Mouse (Mus musculus) urinary bladder, postnatal 4 days (tissue): ENCODE measurements at regions not wholly inside any gene's neighbourhood (a gene's known extent, or its start where the extent isn't known, plus 50 kb on each side); places are given as distances from the start of the nearest gene placed in this dataset.

Source experiments
- DNase-seq, 2 experiments: peaks; one replicate each; pipeline ENCODE4 v3.0.0; 2021 to 2022; ENCODE audit warnings: low spot score in 2 of 2

DNA sequence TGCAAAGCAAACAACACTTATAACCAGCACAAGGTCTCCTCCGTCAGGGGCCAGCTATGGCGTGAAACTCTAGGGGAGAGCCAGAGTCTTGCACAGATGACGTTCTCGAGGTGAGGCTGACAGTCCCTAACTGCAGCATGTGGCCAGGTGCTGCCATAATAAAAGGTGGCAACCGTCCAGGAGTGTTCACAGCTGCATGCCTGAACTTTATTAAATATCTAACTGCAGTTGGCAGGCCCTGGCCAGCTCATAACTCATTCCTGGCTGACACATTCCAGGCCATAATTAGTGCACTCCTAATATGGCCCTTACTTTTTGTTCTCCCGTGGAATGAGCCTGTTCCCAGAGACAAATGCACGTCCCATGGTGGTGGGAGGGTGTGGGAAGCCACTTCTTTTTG lies 169.6 kb downstream of the Gas1 start:
- DNase-seq = peak in 1 of 2 experiments; percentile 30

DNA sequence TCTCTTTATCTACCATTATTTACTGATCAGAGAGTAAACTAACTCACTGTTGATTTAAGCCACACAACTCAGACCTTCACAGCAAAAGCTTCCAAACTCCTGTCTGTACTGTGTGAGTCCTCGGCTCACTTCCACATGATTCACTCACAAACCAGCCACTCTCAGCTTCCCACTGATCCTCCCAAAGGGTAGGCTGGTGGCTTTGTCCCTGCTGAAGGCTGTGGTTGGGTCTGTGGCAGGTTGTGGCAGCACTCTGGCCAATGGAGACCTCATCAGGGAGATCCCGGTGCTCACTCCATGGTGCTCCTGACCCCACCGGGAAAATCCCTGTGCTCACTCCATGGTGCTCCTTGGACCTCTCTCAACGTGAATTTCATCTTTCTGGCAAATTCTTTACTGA lies 170.1 kb downstream of the Gas1 start:
- DNase-seq = no peak

DNA sequence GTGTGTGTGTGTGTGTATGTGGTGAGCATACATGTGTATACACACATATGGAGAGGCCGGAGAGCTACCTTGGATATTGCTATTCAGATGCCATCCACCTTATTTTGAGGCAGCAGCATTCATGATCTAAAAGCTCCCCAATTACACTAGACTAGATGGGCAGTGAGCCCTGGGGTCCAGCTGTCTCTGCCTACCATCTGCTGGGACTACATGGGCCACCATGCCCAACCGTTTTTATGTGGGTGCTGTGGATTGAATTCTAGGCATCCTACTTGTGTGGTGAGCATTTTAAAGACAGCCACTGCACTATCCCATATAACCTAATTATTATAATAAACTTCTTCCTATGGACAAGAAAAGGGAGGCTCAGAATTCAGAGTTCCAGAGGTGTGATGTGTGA lies 172.6 kb downstream of the Gas1 start:
- DNase-seq = no peak

DNA sequence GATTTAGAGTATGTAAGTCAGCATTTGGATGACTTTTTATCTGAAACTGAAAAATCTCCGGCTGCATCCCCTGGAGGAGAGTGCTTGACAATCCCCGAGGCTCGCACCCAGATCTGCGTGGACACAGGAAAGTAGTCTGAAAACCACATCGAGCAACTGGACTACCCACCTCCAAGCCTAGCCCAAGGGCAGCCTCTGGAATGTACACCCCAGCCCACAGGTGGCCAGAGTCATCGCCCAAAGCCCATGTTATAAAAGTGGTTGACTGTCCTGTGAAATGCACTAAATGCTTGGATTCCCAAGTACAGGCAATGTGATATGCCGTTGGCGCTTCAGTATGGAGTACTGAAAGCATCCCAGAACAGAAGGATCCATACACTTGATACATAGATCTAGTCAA lies 175.1 kb downstream of the Gas1 start:
- DNase-seq = no peak

DNA sequence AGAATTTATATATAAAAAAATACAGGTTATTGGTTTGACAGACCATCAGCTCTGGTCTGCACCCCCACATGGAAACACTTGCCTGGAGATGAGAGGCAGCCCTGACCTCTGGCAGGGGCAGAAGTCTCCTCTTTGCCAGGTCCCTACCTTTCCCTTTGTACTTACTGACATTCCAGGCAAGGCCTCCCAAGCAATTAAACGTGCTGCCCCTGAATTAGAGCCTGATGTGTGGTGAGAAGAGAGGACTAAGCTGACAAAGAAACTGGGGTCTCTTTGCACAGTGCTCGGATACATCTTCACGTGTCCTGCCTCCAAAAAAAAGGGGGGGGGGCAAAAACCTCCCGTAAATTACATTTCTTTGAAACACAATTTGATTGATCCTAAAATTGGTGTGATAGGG lies 175.5 kb downstream of the Gas1 start:
- no peak for DNase-seq

DNA sequence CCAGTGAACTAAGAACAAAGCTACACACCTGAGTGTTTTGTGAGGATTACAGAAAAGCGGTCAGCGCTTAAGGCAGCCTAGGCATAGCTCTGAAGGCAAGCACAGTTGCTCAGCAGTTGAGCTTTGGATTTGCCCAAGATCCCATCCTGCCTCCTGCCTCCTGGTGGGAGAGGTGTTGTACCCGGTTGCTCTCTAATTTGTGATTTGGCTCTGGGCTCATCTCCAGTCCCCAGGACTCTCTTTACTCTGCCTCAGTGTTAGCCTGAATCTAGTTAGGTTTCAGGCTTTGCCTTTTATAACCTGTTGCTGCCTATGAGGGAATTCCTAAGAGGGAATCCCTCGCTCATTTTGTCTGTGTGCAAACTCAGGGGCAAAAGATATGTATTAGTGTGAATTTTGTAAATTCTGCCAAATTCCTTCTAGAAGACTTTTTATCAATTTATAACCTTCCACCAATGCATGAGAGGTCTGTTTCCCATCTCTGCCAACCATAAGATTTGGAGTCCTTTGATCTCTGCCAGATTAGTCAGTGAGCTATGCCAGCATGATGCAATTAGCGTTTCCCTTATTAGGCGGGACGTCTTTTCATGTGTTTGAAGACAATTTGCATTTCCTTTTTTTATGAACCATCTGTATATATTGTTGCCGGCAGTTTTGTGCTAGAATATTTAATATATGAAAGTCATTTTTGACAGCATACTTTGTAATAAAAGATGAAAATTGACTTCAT lies 176.4 kb downstream of the Gas1 start:
- no peak for DNase-seq

DNA sequence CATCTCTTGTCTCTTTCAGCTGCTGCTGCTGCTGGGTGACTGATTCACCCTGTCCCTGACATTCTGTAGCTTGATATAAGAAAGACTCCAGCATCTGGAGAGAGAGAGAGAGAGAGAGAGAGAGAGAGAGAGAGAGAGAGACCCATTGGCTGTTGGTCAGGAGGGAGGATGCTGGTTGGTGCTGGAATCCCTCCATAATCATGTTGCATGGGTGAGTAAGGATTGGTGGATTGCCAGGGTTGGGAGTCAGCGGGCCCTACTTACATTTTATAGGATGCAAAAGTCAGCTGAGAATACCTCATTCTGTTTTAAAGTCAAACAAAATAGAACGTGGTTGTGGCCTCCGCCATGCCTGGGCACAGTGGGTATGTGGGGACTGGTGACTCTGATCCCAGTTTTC lies 174.5 kb upstream of the Tut7 start:
- DNase-seq = no peak

DNA sequence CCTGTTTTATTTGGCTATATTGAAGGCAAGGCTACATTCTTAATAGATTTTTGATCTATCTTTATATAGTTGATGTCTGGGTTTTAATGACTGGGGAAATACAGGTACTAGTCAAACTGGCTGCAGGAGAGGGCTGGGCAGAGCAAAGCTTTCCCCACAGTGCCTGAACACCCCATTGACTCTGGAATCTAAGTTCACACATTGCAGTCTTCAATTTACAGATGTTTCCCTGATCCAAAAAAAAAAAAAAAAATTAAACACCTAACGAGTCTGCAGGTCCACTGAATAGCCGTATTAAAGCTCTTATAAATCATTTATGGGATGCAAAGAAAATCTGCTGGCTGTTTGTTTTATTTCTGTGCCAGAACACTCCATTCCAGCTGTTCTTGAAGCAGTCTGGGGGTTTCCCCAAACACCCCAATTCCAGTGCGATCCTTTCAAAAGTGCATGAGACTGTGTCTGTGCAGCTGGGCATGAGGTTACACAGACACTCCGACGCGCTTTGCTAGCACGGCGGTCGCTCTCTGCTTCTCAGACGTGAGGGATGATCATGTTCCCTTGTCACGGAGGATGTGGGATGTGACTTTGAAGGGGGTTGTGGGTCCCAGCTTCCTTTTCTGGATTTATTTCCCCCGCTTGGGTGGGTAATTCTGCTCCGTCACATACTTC lies 173.3 kb upstream of the Tut7 start:
- DNase-seq = no peak

DNA sequence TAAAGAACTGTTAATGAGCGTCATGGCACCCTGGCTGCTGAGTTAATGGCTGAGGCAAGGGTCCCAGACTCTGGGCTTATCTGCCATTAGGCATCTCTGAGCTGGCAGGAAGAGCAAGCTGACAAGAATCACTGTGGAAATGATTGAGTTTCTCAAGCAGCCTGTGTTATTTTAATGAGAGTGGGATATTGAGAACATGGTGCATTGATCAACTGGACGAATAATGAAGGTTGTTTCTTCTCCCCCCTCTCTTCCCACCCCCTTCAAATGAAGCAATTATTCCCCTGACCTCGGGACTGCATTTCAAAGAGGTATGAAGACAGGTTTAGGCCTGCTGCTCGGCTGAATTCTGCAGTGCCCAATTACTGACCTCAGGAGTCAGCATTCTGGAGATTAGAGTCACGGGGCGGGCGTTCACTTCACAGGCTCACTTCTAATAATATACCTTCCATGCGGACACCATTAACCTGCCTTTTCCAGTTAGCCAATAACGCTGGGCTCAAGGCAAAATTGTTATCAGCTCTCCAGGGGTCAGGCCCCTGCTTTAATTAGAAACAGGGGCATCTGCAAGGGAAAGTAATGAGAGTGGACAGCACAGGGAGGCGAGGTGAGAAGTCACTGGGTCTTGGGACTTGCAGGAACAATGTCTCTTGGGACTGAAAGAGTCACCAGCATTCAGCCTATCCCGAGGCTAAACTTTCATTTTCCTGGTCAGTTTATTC lies 170.0 kb upstream of the Tut7 start:
- DNase-seq = no peak

DNA sequence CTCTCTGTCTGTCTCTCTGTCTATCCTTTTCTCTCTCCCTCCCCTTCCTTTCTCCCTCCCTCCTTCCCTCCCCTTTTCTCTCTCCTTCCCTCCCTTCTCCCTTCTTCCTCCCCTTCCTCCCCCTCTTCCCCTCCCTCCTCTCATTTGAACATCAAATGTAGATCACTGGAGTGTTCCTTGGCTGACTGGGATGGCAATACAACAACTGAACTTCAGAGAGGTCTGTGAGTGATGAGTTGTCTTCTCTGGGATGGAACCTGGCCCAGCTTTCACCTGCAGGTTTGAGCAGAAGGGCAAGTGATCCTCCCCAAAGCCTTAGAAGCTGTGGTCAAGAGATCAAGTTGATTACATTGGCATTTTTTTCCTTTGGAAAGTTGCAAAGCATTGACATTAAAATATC lies 169.4 kb upstream of the Tut7 start:
- DNase-seq = no peak

DNA sequence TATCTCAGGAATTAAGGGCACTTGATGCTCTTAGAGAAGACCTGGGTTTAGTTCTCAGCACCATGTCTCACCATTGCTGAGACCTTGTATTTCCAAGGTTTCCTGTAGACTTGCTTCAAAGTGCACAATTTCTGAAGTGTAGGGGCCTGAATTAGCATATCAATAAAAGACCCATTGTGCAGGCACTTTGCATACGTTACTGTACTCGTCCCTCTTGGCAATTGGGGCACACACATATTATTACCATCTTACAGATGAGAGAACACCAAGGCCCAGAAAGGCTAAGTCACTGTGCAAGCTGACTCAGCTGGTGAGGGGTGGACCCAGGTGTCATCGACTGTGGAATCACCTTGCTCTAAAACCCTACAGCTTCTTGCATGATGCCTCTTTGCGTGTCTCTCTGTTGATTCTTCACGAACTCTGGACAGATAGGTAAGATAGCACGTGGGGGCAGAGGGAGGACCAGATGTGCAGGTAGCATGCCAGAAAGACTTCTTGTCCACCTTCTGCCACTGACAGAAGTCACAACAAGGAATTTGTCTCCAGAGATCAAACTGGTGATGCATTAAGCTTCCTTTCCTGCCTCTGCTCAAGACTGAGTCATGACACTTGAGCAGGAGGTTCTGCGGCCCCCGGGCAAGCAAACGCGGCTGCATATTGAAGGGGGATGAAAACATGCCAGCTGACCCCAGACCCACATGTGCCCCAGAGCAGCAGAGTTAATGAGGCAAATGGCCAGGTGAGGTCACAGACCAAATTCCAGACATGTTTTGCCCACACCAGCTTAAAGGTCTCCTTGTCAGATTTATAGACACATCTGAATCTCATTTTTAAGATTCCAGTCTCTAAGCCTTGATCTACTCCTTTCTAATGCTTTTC lies 167.7 kb upstream of the Tut7 start:
- no peak for DNase-seq

DNA sequence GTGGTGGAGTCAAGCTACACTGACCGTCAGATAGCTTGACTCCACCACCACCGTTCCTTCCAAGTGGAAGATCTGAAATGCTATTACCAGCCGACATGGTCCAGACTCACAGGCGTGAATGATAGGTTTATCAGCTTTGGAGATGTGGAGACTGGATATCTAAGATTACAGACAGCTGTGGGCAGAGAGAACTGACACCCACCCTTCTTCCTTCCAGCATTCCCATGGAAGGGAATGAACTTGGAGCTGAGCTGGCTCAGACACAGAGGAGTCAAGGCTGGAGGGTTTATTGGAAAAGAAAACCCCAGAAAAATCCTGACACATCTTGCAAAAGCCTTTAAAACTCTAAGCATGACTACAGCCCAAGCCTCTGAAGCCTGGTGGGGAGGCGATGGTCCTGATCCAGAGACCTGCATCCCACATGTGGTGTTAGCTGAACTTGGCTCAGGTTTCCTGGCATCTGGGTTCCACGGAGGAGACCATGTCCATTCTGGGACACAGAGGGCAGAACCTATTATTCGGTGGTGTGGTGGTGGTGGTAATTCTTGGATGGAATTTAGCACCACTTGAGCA lies 165.5 kb upstream of the Tut7 start:
- no peak for DNase-seq

DNA sequence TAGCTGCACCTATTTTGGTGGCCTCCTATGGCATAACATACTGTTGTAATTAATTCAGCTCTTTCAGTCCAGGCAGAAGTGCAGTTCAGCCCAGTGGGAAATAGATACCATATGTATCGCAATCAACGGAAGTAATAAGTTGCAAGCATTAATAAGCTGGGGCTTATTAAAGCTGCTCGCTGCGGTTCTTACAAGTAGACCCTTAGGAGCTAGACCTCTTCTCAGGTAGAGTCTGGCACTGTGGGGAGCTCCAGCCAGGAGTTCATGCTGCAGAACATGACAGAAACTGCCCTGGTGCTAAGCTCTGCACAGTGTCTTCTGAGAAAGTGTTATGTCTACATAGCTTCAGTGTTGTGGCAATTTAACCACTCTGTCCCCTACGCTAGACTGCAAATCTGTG lies 153.5 kb upstream of the Tut7 start:
- no peak for DNase-seq

DNA sequence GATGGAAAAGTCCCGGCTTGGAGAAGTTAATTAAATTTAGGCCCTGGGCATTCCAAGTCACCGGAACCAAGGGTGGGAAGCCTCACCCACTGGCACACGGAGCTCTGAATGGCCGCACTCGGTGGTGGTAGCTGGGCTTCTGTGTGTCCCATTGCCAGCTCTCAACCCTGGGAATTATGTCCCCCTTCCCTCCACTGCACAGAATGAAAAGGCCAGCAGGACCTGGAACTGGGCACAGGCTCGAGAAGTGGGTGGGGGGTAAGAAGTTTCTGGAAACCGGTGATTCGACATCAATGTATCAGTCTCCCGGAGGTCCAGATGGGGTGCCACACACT lies 149.1 kb upstream of the Tut7 start:
- no peak for DNase-seq

DNA sequence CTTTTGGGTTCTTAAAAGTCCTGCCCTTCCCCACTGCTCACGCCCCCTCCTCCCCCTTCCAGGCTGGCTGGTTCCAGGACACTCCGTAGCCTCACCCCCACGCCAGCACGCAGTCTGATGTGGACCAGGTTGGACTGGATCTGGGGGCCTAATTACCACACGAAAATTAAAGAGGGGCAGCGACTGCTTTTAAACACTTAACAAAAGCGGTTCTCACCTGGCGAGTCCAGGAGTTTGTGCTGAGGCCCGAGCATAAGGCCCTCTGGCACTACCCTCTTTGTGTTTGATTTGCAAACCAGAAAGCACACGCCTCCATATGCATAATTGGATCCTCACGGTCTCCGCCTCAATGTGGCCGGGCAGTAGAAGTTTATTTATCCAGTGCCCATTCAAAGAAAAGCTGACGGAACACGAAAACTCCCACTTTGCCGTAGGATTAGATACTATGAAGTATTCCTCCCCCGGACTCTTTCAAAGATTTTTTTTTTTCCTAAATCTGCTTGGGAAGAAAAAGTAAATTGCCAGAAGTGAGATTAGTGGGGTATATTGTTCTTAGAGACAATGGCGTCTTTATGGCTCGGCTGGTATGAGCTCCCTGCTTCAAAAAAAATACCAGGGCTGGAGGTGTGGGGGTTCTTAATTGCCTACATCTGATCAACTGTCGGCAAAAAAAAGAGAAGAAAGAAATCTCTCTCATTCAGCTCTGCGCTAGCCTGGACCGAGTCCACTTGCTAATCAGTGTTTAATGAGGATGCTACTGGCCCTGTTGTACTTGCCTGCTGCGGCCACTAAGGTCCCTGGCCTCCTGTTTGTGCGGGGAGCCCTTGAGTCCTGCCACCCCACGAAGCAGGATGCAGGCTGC lies 148.5 kb upstream of the Tut7 start:
- DNase-seq = no peak

DNA sequence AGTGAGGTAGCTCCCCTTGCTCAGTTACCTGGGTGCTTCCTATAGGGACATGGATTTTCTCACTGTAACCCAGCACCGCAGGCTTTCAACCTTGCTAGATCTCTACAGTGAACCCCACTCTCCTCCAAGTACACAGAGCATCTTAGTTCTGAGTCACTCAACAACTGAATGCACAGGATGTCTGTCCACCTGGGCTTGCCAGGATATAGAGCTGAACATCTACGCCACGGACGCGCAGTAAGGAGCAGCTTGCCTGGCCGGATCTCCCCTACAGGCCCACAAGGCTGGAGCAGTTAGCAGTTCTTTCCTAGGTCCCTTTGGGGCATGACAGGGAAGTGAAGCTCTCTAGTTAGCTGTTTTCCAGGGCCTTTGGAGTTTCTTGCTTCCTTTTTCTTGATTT lies 147.5 kb upstream of the Tut7 start:
- no peak for DNase-seq

DNA sequence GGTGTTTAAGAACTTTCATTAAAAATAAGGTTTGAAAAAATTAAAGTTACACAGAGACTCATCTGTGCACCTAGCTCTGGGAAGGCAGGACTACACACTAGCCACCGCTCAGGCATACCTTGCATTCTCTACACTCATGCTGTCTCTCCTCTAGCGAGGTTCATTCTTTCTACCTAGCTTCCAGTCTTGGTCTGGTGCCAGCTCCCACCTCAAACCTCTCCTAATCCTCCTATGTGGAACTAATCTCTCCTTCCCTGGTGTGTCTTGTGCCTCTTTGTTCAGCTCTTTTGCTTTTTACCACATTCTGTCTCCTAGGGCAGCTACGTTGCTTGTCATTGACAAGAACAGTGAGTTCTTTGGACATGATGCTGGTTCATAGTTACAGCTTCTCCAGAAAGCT lies 146.5 kb upstream of the Tut7 start:
- DNase-seq = no peak

DNA sequence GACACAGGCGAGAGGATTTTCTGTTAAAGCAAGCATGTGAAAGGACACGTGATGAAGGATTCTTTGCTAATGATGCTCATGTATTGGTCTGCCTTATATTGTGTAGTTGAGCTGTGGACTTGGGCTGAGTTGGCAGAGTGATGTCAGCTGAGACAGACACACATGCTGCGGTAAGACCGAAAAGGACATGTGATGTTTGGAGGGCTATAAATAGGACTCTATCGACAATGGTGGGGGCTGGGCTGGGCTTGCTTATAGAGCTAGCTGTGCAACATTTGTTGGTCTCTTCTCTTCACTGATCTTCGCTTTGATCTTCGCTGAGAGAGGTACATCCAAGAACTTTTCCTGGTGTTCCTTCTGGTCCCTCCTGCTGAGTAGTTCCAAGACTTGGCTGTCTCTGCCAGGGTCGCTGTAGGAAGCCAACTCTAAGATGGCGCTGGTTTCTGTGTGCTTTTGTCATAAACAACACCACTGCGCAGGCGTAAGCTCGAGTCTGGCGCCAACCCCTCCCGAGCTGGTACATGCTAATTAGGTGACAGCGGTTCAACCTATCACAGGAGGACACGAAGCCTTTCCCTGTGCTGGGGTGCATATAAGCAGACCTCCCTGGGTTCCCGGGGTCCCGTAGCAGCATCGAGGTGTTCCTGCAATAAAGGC lies 145.8 kb upstream of the Tut7 start:
- no peak for DNase-seq

DNA sequence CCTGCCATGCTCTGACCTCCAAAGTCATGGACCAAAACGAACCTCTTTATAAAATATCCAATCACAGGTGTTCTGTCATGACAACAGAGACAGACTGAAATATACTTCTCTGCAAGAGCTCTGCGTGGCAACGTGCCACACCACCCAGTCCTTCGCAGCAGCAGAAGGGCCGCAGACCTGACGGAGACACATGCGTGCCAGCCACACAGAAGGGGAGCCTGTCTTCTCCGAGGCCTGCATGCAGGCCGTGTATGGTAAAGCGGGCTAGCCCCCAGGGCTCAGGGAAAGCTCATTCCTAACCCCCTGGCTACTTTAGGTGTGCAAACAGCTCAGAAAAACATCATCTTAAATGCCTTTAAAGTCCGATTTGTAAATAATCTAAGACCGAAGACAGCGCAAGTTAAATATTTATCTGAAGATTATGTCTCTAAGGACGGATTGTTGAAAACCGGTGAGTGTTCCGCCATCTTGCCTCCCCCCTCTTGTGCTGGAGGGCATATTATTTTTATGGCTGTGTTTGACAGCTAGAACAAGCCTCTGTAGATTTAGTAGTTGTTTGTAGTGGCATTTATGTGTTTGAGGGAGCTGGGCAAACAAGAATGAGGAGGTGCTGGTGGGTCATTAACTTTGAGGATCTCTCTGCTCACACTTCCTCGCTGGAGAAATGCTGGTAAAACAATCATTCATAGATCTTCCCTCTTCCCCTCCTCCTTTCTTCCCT lies 143.7 kb upstream of the Tut7 start:
- DNase-seq = peak in 1 of 2 experiments; percentile 16

DNA sequence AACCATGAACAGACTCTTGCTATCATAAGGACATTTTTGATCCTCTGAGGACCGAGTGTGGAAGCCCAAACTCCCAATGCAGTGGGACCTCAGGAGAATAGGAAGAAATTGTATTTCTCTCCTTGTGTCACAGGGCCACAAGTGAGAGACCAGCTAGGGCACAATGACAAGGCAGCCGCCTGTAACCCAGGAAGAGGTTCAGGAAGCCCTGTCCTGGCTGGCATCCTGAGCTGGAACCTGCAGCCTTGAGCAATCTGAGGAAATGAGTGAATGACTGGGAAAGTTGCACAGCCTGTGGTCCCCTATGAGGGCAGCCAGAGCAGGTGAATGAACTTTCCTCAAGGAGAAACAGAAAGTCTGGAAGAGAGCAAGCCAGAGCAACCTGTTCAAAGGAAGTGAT lies 142.0 kb upstream of the Tut7 start:
- peak in 1 of 2 experiments; percentile 51 for DNase-seq
